Mouse (Mus musculus) spleen, adult 2 months (tissue): ENCODE data around the gene Pxn. TPM values are rescaled to one million over a fixed set of nuclear protein-coding genes. Genes with fewer than 3 reads are reported as not detected.

Experiments used
- DNase-seq, 2 experiments: peaks; one replicate each; pipeline versions ENCODE4 v3.0.0 to v3.0.0-alpha.2; 2012 to 2021; ENCODE audit warnings: low spot score in 2 of 2, low read depth in 1 of 2
- H3K27ac ChIP-seq: fragments of 200-500 bp; 2 replicates; pipeline ENCODE4 v1.5.1; 2012; ENCODE audit warnings: low read length, inconsistent platforms; ENCODE audit not compliant: insufficient read depth
- H3K27me3 ChIP-seq: fragments of 200-500 bp; 2 replicates; pipeline ENCODE4 v1.6.1; 2012; ENCODE audit warnings: mild to moderate bottlenecking, moderate library complexity, low read length, inconsistent platforms; ENCODE audit not compliant: control insufficient read depth, insufficient read depth
- H3K36me3 ChIP-seq: fragments of 200-500 bp; 2 replicates; pipeline ENCODE4 v1.6.1; 2012; ENCODE audit warnings: mild to moderate bottlenecking, low read length, inconsistent platforms; ENCODE audit not compliant: control insufficient read depth, insufficient read depth
- H3K4me1 ChIP-seq: fragments of 200-500 bp; 2 replicates; pipeline ENCODE4 v1.6.1; 2011; ENCODE audit warnings: inconsistent platforms; ENCODE audit not compliant: control insufficient read depth, insufficient read depth, insufficient read length
- H3K4me3 ChIP-seq: fragments of 200-500 bp; 2 replicates; pipeline ENCODE4 v1.5.1; 2011; ENCODE audit warnings: mild to moderate bottlenecking, inconsistent platforms; ENCODE audit not compliant: insufficient read depth, insufficient read length; ENCODE audit errors: extremely low read depth
- CTCF ChIP-seq: fragments of 200-500 bp; IDR thresholded peaks from 2 replicates; pipeline ENCODE4 v1.5.1; 2011; ENCODE audit warnings: mild to moderate bottlenecking, inconsistent platforms; ENCODE audit not compliant: insufficient read depth, insufficient read length, insufficient replicate concordance; ENCODE audit errors: extremely low read depth
- POLR2A ChIP-seq: fragments of 200-500 bp; IDR thresholded peaks from 2 replicates; pipeline ENCODE4 v1.6.1; 2011; ENCODE audit warnings: low read depth, low read length, inconsistent platforms
- WGBS: fragments of 180-500 bp; shearing (Covaris S2); methylation state at CpG from one replicate; pipeline ENCODE4 v1.1.7; 2018; 5-methylcytosine and 5-hydroxymethylcytosine counted together
- polyA plus RNA-seq: library from polyadenylated mRNA; depleted of rRNA; stranded (reverse); fragments of >200 nt; gene quantifications from 2 replicates; pipeline ENCODE4 v1.2.3, GENCODE M21; 2012

Gene Pxn
- polyA plus RNA-seq, 1 experiment: 63.8 TPM

- Histone ChIP-seq H3K4me1 (no peaks in the 10 kb centered on the region), H3K36me3 (peaks cover 69% of the 10 kb centered on the region), H3K27ac (no peak overlapping the region), H3K4me3 (no peak overlapping the region), H3K27me3 (no peaks in the 10 kb centered on the region)
- DNase-seq: no peak
- WGBS: 92% methylated on average over 5 of the region's 5 CpGs
- TF ChIP-seq POLR2A (no peak), CTCF (no peak)
These were observed 72.9 kb downstream of the Pxn start for GRCm38 (mm10) chr5:115579363-115579762.

- WGBS: 96% methylated on average over 14 of the region's 14 CpGs
- no peak for DNase-seq
- Histone ChIP-seq H3K27me3 (no peaks in the 10 kb centered on the region), H3K27ac (no peak overlapping the region), H3K4me3 (no peak overlapping the region), H3K4me1 (no peaks in the 10 kb centered on the region), H3K36me3 (peaks cover 71% of the 10 kb centered on the region)
- TF ChIP-seq POLR2A (no peak), CTCF (no peak)
These were observed 73.9 kb downstream of the Pxn start for GRCm38 (mm10) chr5:115580229-115581001.

GRCm38 (mm10) chr5:115581662-115582061 is 75.2 kb downstream of the Pxn start:
- Histone ChIP-seq H3K27ac (no peak overlapping the region), H3K27me3 (no peaks in the 10 kb centered on the region), H3K4me3 (no peak overlapping the region), H3K4me1 (no peaks in the 10 kb centered on the region), H3K36me3 (peaks cover 65% of the 10 kb centered on the region)
- no peak for DNase-seq
- 96% methylated on average over 9 of the region's 9 CpGs for WGBS
- TF ChIP-seq POLR2A (no peak), CTCF (no peak)

GRCm38 (mm10) chr5:115585616-115586015 is 79.1 kb downstream of the Pxn start:
- H3K36me3 ChIP-seq: peaks cover 62% of the 10 kb centered on the region
- no peaks in the 10 kb centered on the region for H3K27me3 ChIP-seq
- no peak overlapping the region for H3K4me3 ChIP-seq
- H3K27ac ChIP-seq: no peak overlapping the region
- DNase-seq: no peak
- H3K4me1 ChIP-seq: no peaks in the 10 kb centered on the region
- TF ChIP-seq CTCF: no peak
- no peak for TF ChIP-seq POLR2A
- 91% methylated on average over 12 of the region's 12 CpGs for WGBS

GRCm38 (mm10) chr5:115586166-115586565 is 79.7 kb downstream of the Pxn start:
- no peak for TF ChIP-seq POLR2A
- no peak for TF ChIP-seq CTCF
- Histone ChIP-seq H3K27ac (no peak overlapping the region), H3K4me3 (no peak overlapping the region), H3K27me3 (no peaks in the 10 kb centered on the region), H3K36me3 (peaks cover 62% of the 10 kb centered on the region), H3K4me1 (no peaks in the 10 kb centered on the region)
- DNase-seq: no peak
- 94% methylated on average over 15 of the region's 15 CpGs for WGBS

GRCm38 (mm10) chr5:115586780-115587179 is 80.3 kb downstream of the Pxn start:
- no peaks in the 10 kb centered on the region for H3K27me3 ChIP-seq
- H3K4me1 ChIP-seq: no peaks in the 10 kb centered on the region
- DNase-seq: no peak
- no peak overlapping the region for H3K4me3 ChIP-seq
- H3K36me3 ChIP-seq: peaks cover 59% of the 10 kb centered on the region
- no peak overlapping the region for H3K27ac ChIP-seq
- WGBS: 76% methylated on average over 2 of the region's 2 CpGs
- TF ChIP-seq CTCF: no peak
- TF ChIP-seq POLR2A: no peak

GRCm38 (mm10) chr5:115591028-115591427 is 84.6 kb downstream of the Pxn start:
- H3K4me3 ChIP-seq: no peak overlapping the region
- WGBS: 31% methylated on average over 11 of the region's 11 CpGs
- TF ChIP-seq CTCF: no peak
- no peak for TF ChIP-seq POLR2A
- no peaks in the 10 kb centered on the region for H3K4me1 ChIP-seq
- H3K27ac ChIP-seq: no peak overlapping the region
- no peak for DNase-seq
- H3K36me3 ChIP-seq: peaks cover 69% of the 10 kb centered on the region
- no peaks in the 10 kb centered on the region for H3K27me3 ChIP-seq
